Comparison of ENCODE assay signal across 10 mouse cellular contexts in the genomic region with DNA sequence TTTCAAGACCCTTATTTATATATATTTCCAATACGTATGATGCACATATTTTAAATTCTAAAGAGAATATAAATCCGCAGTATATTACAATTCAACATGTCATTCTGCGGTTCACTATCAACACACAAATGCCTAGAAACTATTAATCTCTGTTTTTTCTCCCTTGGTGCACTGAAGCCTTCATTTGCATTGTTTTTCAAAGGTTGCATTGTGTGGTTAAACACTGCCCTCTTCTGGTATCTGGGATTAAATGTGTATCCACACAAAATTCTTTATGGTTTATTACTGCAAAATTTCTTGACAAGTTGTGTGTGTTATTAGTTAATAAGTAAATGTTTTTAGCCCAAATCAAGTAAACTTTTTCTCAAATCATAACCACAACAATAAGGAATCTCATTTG. TPM values are rescaled to one million over a fixed set of nuclear protein-coding genes. Genes with fewer than 3 reads are reported as not detected.
A peak's percentile ranks its signal among the peaks of the same experiment; 100 is the strongest.
DNase-seq lines count a peak whose midpoint lies in the region; ATAC-seq and TF ChIP-seq lines count a peak whose summit lies in the region.
"Had no signal": no experiment of that assay in that cellular context is flagged by ENCODE, and none has a peak within 500 bp of the region (broad histone marks: within the 10 kb centered on the region; RNA-seq: fewer than 3 reads in every experiment).

No protein-coding gene starts in this region.

- H3K4me2 ChIP-seq in CH12.LX (ENCODE audit: insufficient read depth, low read depth, poor library complexity, severe bottlenecking), result no peak overlapping the region
- H3K4me2 ChIP-seq: lung, embryonic 15.5 days had no signal

- peak; percentile 90 for TF ChIP-seq RAD21 in CH12.LX (IDR thresholded peaks at IDR 0.05; ENCODE audit: low read depth, low read length)

- intact Hi-C loops in gastrocnemius, postnatal 36 days (cut with DNase I), result loop anchor here (5.0 kb wide), 1 partner anchor 881 kb away; no protein-coding TSS in a partner anchor

- no peak overlapping the region for H3K27ac ChIP-seq in CH12.LX (ENCODE audit: insufficient read depth, low read depth)
- H3K27ac ChIP-seq: lung, embryonic 15.5 days had no signal

- ATAC-seq in CD4-positive, CD25-positive, alpha-beta regulatory T cell, adult 4 months, result no peak

- in situ Hi-C loops in CH12.LX (cut with MboI; ENCODE audit: low pct_ligation_motif_present, low pct_unique_long_range_greater_than_20kb, low sequenced_read_pairs), result loop anchor here (25.0 kb wide), 1 partner anchor 871 kb away; a partner anchor contains a TSS

- no peak overlapping the region for H3K9ac ChIP-seq in CH12.LX (ENCODE audit: insufficient read depth, low read depth)
- H3K9ac ChIP-seq: lung, embryonic 15.5 days had no signal

- H3K36me3 ChIP-seq in CH12.LX (replicated peaks in 1 of 2; ENCODE audit: control insufficient read depth in 1 of 2, insufficient read depth in 1 of 2, low read length in 1 of 2), result peaks cover 0 to 2% of the 10 kb centered on the region in 2 experiments
- H3K36me3 ChIP-seq: lung, embryonic 15.5 days had no signal

- H3K9me3 ChIP-seq in CH12.LX (replicated peaks; ENCODE audit: low read length), result no peaks in the 10 kb centered on the region
- H3K9me3 ChIP-seq: lung, embryonic 15.5 days had no signal

- peaks cover 19% of the 10 kb centered on the region for H3K79me2 ChIP-seq in CH12.LX (replicated peaks; ENCODE audit: control insufficient read depth, extremely low read depth, insufficient read depth, poor library complexity, severe bottlenecking)

- TF ChIP-seq POLR2A in CH12.LX (IDR thresholded peaks at IDR 0.05; ENCODE audit: low read depth, low read length), result no peak

- no peak overlapping the region for H3K4me3 ChIP-seq in CH12.LX (replicated peaks in 1 of 3; ENCODE audit: low read depth in 2 of 3, low read length in 2 of 3, poor library complexity in 1 of 3)
- H3K4me3 ChIP-seq: lung, embryonic 15.5 days had no signal

- TF ChIP-seq EP300 in CH12.LX (IDR thresholded peaks at IDR 0.05; ENCODE audit: low read length), result peak; percentile 14; the same call in 1 of the 2 replicates

- TF ChIP-seq CTCF in CH12.LX (conservative IDR thresholded peaks at IDR 0.05 in 1 of 2, IDR thresholded peaks at IDR 0.05 in 1 of 2; ENCODE audit: low read depth in 2 of 2, low read length in 2 of 2), result peak; percentile 23 to 80; a peak in 2 of 4 replicates

- peaks cover 0 to 9% of the 10 kb centered on the region in 2 experiments; a peak in 2 of 4 replicates for H3K4me1 ChIP-seq in CH12.LX (ENCODE audit: control insufficient read depth in 1 of 2, insufficient read depth in 2 of 2)

- DNase-seq in CD4-positive, CD25-positive, alpha-beta regulatory T cell, adult 2 months (ENCODE audit: low read depth, low spot score), result peak; percentile 79
- peak; percentile 30 for DNase-seq in kidney, postnatal 14 days
- no peak for DNase-seq in kidney, adult 18-20 months
- peak; percentile 70 for DNase-seq in CH12.LX (ENCODE audit: extremely low read depth)
- peak; percentile 88 for DNase-seq in embryo, embryonic 10.5 days (ENCODE audit: low spot score)
- peak; percentile 84 for DNase-seq in retina, postnatal 1 day
- DNase-seq in gastrocnemius, postnatal 36 days, result no peak

- H3K27me3 ChIP-seq in CH12.LX (replicated peaks), result no peaks in the 10 kb centered on the region
- H3K27me3 ChIP-seq: lung, embryonic 15.5 days had no signal

- dilution Hi-C loops in CH12.LX (cut with MboI; ENCODE audit: extremely low pct_ligation_motif_present, extremely low pct_unique_long_range_greater_than_20kb, low sequenced_read_pairs), result no loop called here

TF ChIP-seq in CH12.LX, 34 proteins besides CTCF, POLR2A, EP300 and RAD21:
- no peak for TF ChIP-seq NRF1 (IDR thresholded peaks at IDR 0.05; ENCODE audit: low read depth, low read length)
- TF ChIP-seq MYC (IDR thresholded peaks at IDR 0.05; ENCODE audit: low read depth, low read length), result 0 out of 2 replicates have a peak, but pooled peaks have one; percentile 38
- peak; percentile 11; the same call in 1 of the 2 replicates for TF ChIP-seq MAFK (IDR thresholded peaks at IDR 0.05; ENCODE audit: insufficient replicate concordance, low read length)
- peak; percentile 37; the same call in 1 of the 2 replicates for TF ChIP-seq IRF4 (IDR thresholded peaks at IDR 0.05; ENCODE audit: low read depth, low read length)
- TF ChIP-seq ZC3H11A (IDR thresholded peaks at IDR 0.05; ENCODE audit: low read depth, low read length), result peak; percentile 18; the same call in 1 of the 2 replicates
- 0 out of 2 replicates have a peak, but pooled peaks have one; percentile 23 for TF ChIP-seq TCF12 (IDR thresholded peaks at IDR 0.05; ENCODE audit: low read depth, low read length)
- peak; percentile 60 for TF ChIP-seq JUND (conservative IDR thresholded peaks at IDR 0.05; ENCODE audit: low read depth, low read length)
- 0 out of 2 replicates have a peak, but pooled peaks have one; percentile 62 for TF ChIP-seq E2F4 (IDR thresholded peaks at IDR 0.05; ENCODE audit: insufficient replicate concordance, low read depth, low read length)
- peak; percentile 77 for TF ChIP-seq ZNF384 (IDR thresholded peaks at IDR 0.05; ENCODE audit: low read depth, low read length)
- TF ChIP-seq USF1 (IDR thresholded peaks at IDR 0.05; ENCODE audit: low read depth, low read length), result no peak
- TF ChIP-seq SMC3 (IDR thresholded peaks at IDR 0.05; ENCODE audit: low read depth, low read length), result peak; percentile 47

RNA-seq across cellular contexts. Expression of a gene that starts 1.9 kb away (rescaled TPM):
- polyA plus RNA-seq in CD4-positive, CD25-positive, alpha-beta regulatory T cell, adult 4 months (2017; shearing (Covaris generic)), result 10 to 100 TPM; 25.8 to 28.3 TPM
- total RNA-seq in CH12.LX (2012; rRNA removed) (54.3 and 68.5 TPM in 2 replicates), CH12.LX (2014; rRNA removed) (160 and 168 TPM in 2 replicates)
- 128 and 131 TPM in 2 replicates for polyA plus RNA-seq in CH12.LX (2012; ENCODE audit: insufficient read length, low read depth)
- total RNA-seq in gastrocnemius, postnatal 36 days (2021), result 1 to 10 TPM; 1.1 to 1.4 TPM

RNA-seq across cellular contexts. Expression of a gene that starts 26.7 kb away (rescaled TPM):
- polyA plus RNA-seq in CD4-positive, CD25-positive, alpha-beta regulatory T cell, adult 4 months (2017; shearing (Covaris generic)), result under 1 TPM in 1 of 2 experiments, not detected in 1; 0.12 TPM
- not detected in 2 replicates for total RNA-seq in CH12.LX (2012; rRNA removed)
- not detected in 2 replicates for total RNA-seq in CH12.LX (2014; rRNA removed)
- 0.10 and 0.14 TPM in 2 replicates for polyA plus RNA-seq in CH12.LX (2012; ENCODE audit: insufficient read length, low read depth)
- not detected for total RNA-seq in gastrocnemius, postnatal 36 days (2021)
- polyA plus RNA-seq: gonadal fat pad, adult 2 months had no signal

Comparison
In these comparisons a context has a peak if more than half of its experiments do, and no peak if none do; other contexts are left out.
1. DNase-seq: peak in CD4-positive, CD25-positive, alpha-beta regulatory T cell, adult 2 months (single experiment), kidney, postnatal 14 days (single experiment), CH12.LX (single experiment), embryo, embryonic 10.5 days (single experiment) and retina, postnatal 1 day (single experiment); none in kidney, adult 18-20 months (single experiment) and gastrocnemius, postnatal 36 days (0 of 2).
2. RNA of a gene that starts 1.9 kb away (total RNA-seq): 54.3 to 168 TPM in CH12.LX; 1.1 to 1.4 TPM in gastrocnemius, postnatal 36 days; every median in the first group is over 10 times any median in the second.